11 mouse cellular contexts compared by ENCODE assay signal in the genomic region with DNA sequence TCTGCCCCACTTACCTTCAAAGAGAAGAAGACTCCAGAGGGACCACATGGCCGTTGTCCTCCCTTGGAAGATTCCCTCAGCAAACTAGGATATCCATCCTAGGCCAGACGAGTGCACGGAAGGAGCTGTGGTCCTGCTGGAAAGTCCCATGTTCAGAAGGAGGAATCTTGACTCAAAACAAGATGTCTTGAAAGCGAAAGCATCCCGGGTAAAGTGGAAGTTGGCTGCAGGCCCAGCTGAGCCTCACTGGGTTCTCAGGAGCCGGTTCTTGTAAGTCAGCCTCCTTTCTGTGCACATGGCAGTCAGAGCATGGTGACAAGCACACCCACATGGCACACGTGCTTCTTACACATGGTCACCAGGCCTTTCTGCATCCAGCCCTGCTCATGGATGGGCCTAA. TPM values are rescaled to one million over a fixed set of nuclear protein-coding genes. Genes with fewer than 3 reads are reported as not detected.
DNase-seq lines count a peak whose midpoint lies in the region; ATAC-seq and TF ChIP-seq lines count a peak whose summit lies in the region.
"Had no signal": no experiment of that assay in that cellular context is flagged by ENCODE, and none has a peak within 500 bp of the region (broad histone marks: within the 10 kb centered on the region; RNA-seq: fewer than 3 reads in every experiment).

A gene (minus strand): TSS at position 184 of the 400 bp plus-strand sequence.

- ATAC-seq in kidney, embryonic 14.5 days (ENCODE audit: low FRiP score, low TSS enrichment), result no peak
- no peak for ATAC-seq in forebrain, embryonic 14.5 days
- ATAC-seq in neural tube, embryonic 15.5 days (ENCODE audit: low FRiP score), result no peak

- H3K9me3 ChIP-seq in kidney, embryonic 14.5 days (ENCODE audit: control insufficient read depth, low read length), result no peaks in the 10 kb centered on the region
- no peaks in the 10 kb centered on the region for H3K9me3 ChIP-seq in forebrain, embryonic 14.5 days (replicated peaks; ENCODE audit: control insufficient read depth, low read length)
- H3K9me3 ChIP-seq in neural tube, embryonic 15.5 days (replicated peaks), result no peaks in the 10 kb centered on the region

- no peak for TF ChIP-seq POLR2A in bone marrow macrophage, adult 2 months (IDR thresholded peaks at IDR 0.05; ENCODE audit: borderline replicate concordance, low read depth, low read length)

- no peak within 1 kb of the TSS for H3K4me2 ChIP-seq in kidney, embryonic 14.5 days (replicated peaks; ENCODE audit: low read depth, low read length)
- H3K4me2 ChIP-seq in forebrain, embryonic 14.5 days (ENCODE audit: low read length), result no peak within 1 kb of the TSS
- no peak within 1 kb of the TSS for H3K4me2 ChIP-seq in neural tube, embryonic 15.5 days

- no peak within 1 kb of the TSS for H3K27ac ChIP-seq in kidney, embryonic 14.5 days (ENCODE audit: low read depth, low read length)
- peak within 1 kb of the TSS; percentile 12; the same call in 1 of the 2 replicates for H3K27ac ChIP-seq in bone marrow macrophage, adult 2 months (ENCODE audit: insufficient read depth, low read depth, low read length)
- H3K27ac ChIP-seq in forebrain, embryonic 14.5 days (ENCODE audit: low read depth, low read length), result no peak within 1 kb of the TSS
- no peak within 1 kb of the TSS for H3K27ac ChIP-seq in neural tube, embryonic 15.5 days (replicated peaks)

- DNase-seq in kidney, adult 8-10 months, result peak; percentile 3 to 33
- peak; percentile 3 for DNase-seq in CD4-positive helper T cell, adult 2 months (ENCODE audit: low read depth, low spot score)
- peak; percentile 15 to 63 for DNase-seq in kidney, postnatal 36 days
- no peak for DNase-seq in forebrain, embryonic 14.5 days (ENCODE audit: low spot score)
- DNase-seq in testis, postnatal 14 days (ENCODE audit: low spot score), result no peak
- DNase-seq: cerebellum, adult 2 months; retina, postnatal 1 day had no signal

- H3K4me1 ChIP-seq in kidney, embryonic 14.5 days (ENCODE audit: control insufficient read depth, insufficient read depth, low read length), result peaks cover 3% of the 10 kb centered on the region; the same call in 1 of the 2 replicates
- H3K4me1 ChIP-seq in bone marrow macrophage, adult 2 months (ENCODE audit: control insufficient read depth, insufficient read depth, low read length), result peaks cover 37% of the 10 kb centered on the region
- peaks cover 12% of the 10 kb centered on the region for H3K4me1 ChIP-seq in forebrain, embryonic 14.5 days (ENCODE audit: control insufficient read depth, insufficient read depth, low read length)
- H3K4me1 ChIP-seq in neural tube, embryonic 15.5 days, result peaks cover 12% of the 10 kb centered on the region

- no peaks in the 10 kb centered on the region for H3K36me3 ChIP-seq in kidney, embryonic 14.5 days (ENCODE audit: control insufficient read depth, insufficient read depth, low read length)
- H3K36me3 ChIP-seq in forebrain, embryonic 14.5 days (ENCODE audit: control insufficient read depth, insufficient read depth, low read length), result no peaks in the 10 kb centered on the region
- H3K36me3 ChIP-seq in neural tube, embryonic 15.5 days, result no peaks in the 10 kb centered on the region

- no peak for TF ChIP-seq CTCF in bone marrow macrophage, adult 2 months (IDR thresholded peaks at IDR 0.05; ENCODE audit: low read depth, low read length)

- no peaks in the 10 kb centered on the region; the same call in none of the 2 replicates for H3K27me3 ChIP-seq in kidney, embryonic 14.5 days (ENCODE audit: control insufficient read depth, insufficient read depth, low read length)
- H3K27me3 ChIP-seq in forebrain, embryonic 14.5 days (replicated peaks; ENCODE audit: control insufficient read depth, insufficient read depth, low read length), result no peaks in the 10 kb centered on the region; the same call in 1 of the 2 replicates
- no peaks in the 10 kb centered on the region for H3K27me3 ChIP-seq in neural tube, embryonic 15.5 days (replicated peaks)

- no peak within 1 kb of the TSS for H3K9ac ChIP-seq in kidney, embryonic 14.5 days (ENCODE audit: low read depth, low read length)
- no peak within 1 kb of the TSS for H3K9ac ChIP-seq in forebrain, embryonic 14.5 days (ENCODE audit: low read length)
- no peak within 1 kb of the TSS for H3K9ac ChIP-seq in neural tube, embryonic 15.5 days (replicated peaks)

- 87% methylated on average over 7 of the region's 7 CpGs for WGBS in kidney, embryonic 14.5 days
- 81% methylated on average over 7 of the region's 7 CpGs for WGBS in forebrain, embryonic 14.5 days
- 86% methylated on average over 7 of the region's 7 CpGs for WGBS in neural tube, embryonic 15.5 days

- H3K4me3 ChIP-seq in kidney, embryonic 14.5 days (ENCODE audit: low read length), result no peak within 1 kb of the TSS
- no peak within 1 kb of the TSS for H3K4me3 ChIP-seq in bone marrow macrophage, adult 2 months (ENCODE audit: insufficient read depth, low read length)
- H3K4me3 ChIP-seq in forebrain, embryonic 14.5 days (ENCODE audit: low read depth, low read length), result no peak within 1 kb of the TSS
- H3K4me3 ChIP-seq in neural tube, embryonic 15.5 days (replicated peaks), result no peak within 1 kb of the TSS

RNA-seq across cellular contexts. Expression of the gene that starts here (rescaled TPM):
- polyA plus RNA-seq in kidney, embryonic 14.5 days (2014; fragmentation: Nextera tagmentation; extraction: Ambion mirVana), result 0.12 TPM in 1 of 2 replicates, not detected in the other
- polyA plus RNA-seq in bone marrow macrophage, adult 2 months (2012; ENCODE audit: insufficient read depth, insufficient read length, missing spikeins), result 4.0 TPM in 2 replicates
- not detected in 2 replicates for polyA plus RNA-seq in forebrain, embryonic 14.5 days (2014; fragmentation: Nextera tagmentation; extraction: Ambion mirVana)
- polyA plus RNA-seq in neural tube, embryonic 15.5 days (2015; fragmentation: Nextera tagmentation; extraction: Ambion mirVana), result 0.33 TPM in 1 of 2 replicates, not detected in the other
- polyA plus RNA-seq: lung, embryonic 16.5 days had no signal

Comparison
In these comparisons a context has a peak if more than half of its experiments do, and no peak if none do; other contexts are left out.
1. DNase-seq: peak in kidney, adult 8-10 months (2 of 2), CD4-positive helper T cell, adult 2 months (single experiment) and kidney, postnatal 36 days (2 of 2); none in forebrain, embryonic 14.5 days (single experiment) and testis, postnatal 14 days (single experiment).